ENCODE assay signal across 8 mouse cellular contexts in the genomic region with DNA sequence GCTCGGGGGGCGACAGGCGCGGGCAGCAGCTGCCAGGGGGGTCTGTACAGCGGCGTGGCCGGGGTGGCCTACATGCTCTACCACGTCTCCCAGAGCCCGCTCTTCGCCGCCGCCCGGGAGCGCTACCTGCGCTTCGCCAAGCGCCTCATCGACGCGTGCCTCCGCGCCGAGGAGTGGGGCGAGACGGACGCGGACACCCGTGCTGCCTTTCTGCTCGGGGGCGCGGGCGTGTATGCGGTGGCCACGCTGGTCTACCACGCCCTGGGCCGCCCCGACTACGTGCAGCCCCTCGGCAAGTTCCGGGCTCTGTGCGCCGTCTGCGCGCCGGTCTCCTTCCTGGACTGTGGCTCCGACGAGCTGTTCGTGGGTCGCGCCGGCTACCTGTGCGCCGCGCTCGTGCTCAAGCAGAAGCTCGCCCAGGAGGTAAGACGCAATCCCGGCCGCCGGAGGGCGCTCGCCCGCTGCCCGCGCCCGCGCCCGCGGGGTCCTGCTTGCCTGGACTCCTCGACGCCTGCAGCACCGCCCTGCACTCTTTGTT. TPM values are rescaled to one million over a fixed set of nuclear protein-coding genes. Genes with fewer than 3 reads are reported as not detected.
DNase-seq lines count a peak whose midpoint lies in the region; ATAC-seq lines count a peak whose summit lies in the region.

No protein-coding gene starts in this region.

- no peaks in the 10 kb centered on the region for H3K9me3 ChIP-seq in heart, embryonic 12.5 days (replicated peaks)
- H3K9me3 ChIP-seq in kidney, embryonic 15.5 days (replicated peaks), result no peaks in the 10 kb centered on the region

- no peaks in the 10 kb centered on the region for H3K4me1 ChIP-seq in heart, embryonic 12.5 days (replicated peaks)
- H3K4me1 ChIP-seq in kidney, embryonic 15.5 days, result no peaks in the 10 kb centered on the region; the same call in 1 of the 2 replicates

- H3K27ac ChIP-seq in heart, embryonic 12.5 days (ENCODE audit: poor library complexity, severe bottlenecking), result no peak overlapping the region
- no peak overlapping the region for H3K27ac ChIP-seq in kidney, embryonic 15.5 days

- peak overlapping the region; percentile 64 for H3K9ac ChIP-seq in heart, embryonic 12.5 days
- 0 out of 2 replicates have a peak overlapping the region, but pooled peaks have one; percentile 17 for H3K9ac ChIP-seq in kidney, embryonic 15.5 days

- 16% methylated on average over 58 of the region's 72 CpGs for WGBS in heart, embryonic 12.5 days
- 19% methylated on average over 54 of the region's 72 CpGs for WGBS in kidney, embryonic 15.5 days

- H3K4me3 ChIP-seq in heart, embryonic 12.5 days, result peak overlapping the region; percentile 56
- peak overlapping the region; percentile 49 for H3K4me3 ChIP-seq in kidney, embryonic 15.5 days (replicated peaks)

- H3K36me3 ChIP-seq in heart, embryonic 12.5 days, result no peaks in the 10 kb centered on the region
- no peaks in the 10 kb centered on the region for H3K36me3 ChIP-seq in kidney, embryonic 15.5 days

- H3K27me3 ChIP-seq in heart, embryonic 12.5 days (replicated peaks), result peaks cover 16% of the 10 kb centered on the region
- peaks cover 17% of the 10 kb centered on the region for H3K27me3 ChIP-seq in kidney, embryonic 15.5 days

- peak; percentile 24 for ATAC-seq in common myeloid progenitor, adult 5-6 weeks (replicated peaks; ENCODE audit: low read depth, poor library complexity, severe bottlenecking)
- ATAC-seq in heart, embryonic 12.5 days (ENCODE audit: insufficient number of reproducible peaks, low FRiP score), result peak; percentile 57
- ATAC-seq in kidney, embryonic 15.5 days (replicated peaks; ENCODE audit: low FRiP score), result peak; percentile 81

- peak overlapping the region; percentile 77 for H3K4me2 ChIP-seq in heart, embryonic 12.5 days
- peak overlapping the region; percentile 73 for H3K4me2 ChIP-seq in kidney, embryonic 15.5 days

- peak; percentile 63 for DNase-seq in 3T3-L1 (ENCODE audit: low read depth, low spot score)
- peak; percentile 22 for DNase-seq in T-cell, adult 2 months (ENCODE audit: low spot score)
- peak; percentile 26 for DNase-seq in lung, postnatal 14 days
- DNase-seq in right cerebral cortex, postnatal 4 days, result peak; percentile 59
- DNase-seq in c-Kit-positive CD71-positive TER-119-positive erythroid progenitor cells, embryonic 14.5 days (ENCODE audit: low spot score), result no peak

RNA-seq across cellular contexts. Expression of gene Lancl3, which starts 0.7 kb away (rescaled TPM):
- total RNA-seq in common myeloid progenitor, adult 5-6 weeks (2017), result 0.14 TPM in 1 of 2 replicates, not detected in the other
- 0.88 and 1.1 TPM in 2 replicates for polyA plus RNA-seq in heart, embryonic 12.5 days (2016; fragmentation: Nextera tagmentation; extraction: Ambion mirVana)
- 0.99 and 1.3 TPM in 2 replicates for polyA plus RNA-seq in kidney, embryonic 15.5 days (2015; fragmentation: Nextera tagmentation; extraction: Ambion mirVana)

RNA-seq across cellular contexts. Expression of gene Gm14862, which starts 56.2 kb away (rescaled TPM):
- not detected in 2 replicates for total RNA-seq in common myeloid progenitor, adult 5-6 weeks (2017)
- 0.49 and 0.89 TPM in 2 replicates for polyA plus RNA-seq in heart, embryonic 12.5 days (2016; fragmentation: Nextera tagmentation; extraction: Ambion mirVana)
- 0.27 TPM in 1 of 2 replicates, not detected in the other for polyA plus RNA-seq in kidney, embryonic 15.5 days (2015; fragmentation: Nextera tagmentation; extraction: Ambion mirVana)

Comparison
In these comparisons a context has a peak if more than half of its experiments do, and no peak if none do; other contexts are left out.
1. ATAC-seq: peak in every context shown above with its lines; median percentile 81 in kidney, embryonic 15.5 days; 57 in heart, embryonic 12.5 days; 24 in common myeloid progenitor, adult 5-6 weeks.